Mouse (Mus musculus): ENCODE results near the gene Tardbp. TPM values are rescaled to one million over a fixed set of nuclear protein-coding genes. Genes with fewer than 3 reads are reported as not detected.
A peak's percentile ranks its signal among the peaks of the same experiment; 100 is the strongest.

Tardbp gene
- polyA plus RNA-seq, 1 experiment from 2014 or later: 337 TPM

DNA sequence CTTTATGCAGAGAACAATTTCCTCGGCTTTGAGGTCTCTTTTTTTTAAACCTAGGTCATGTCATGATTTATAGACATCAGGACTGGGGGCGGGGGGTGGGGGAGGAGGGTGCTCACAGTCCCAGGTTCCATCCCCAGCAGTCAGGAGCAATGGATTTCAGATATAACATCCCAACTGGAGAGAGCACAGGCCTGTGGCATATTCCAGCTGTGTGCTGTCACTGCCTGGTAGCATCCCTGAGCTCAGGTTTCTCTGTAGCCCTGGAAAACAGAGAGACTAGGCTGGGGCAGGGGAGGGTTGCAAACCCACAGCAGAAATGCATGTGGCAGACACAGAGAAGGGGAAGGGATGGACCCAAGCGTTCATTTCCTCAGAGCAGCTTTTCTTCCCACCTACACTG is 33.4 kb upstream of the Tardbp start:
- no peak overlapping the region for H3K9ac ChIP-seq (replicated peaks; ENCODE audit: low read length)
- peak; percentile 75; the same call in 1 of the 2 replicates for ATAC-seq (ENCODE audit: low FRiP score, low TSS enrichment)
- H3K4me1 ChIP-seq (ENCODE audit: insufficient read depth, low read length): peaks cover 12% of the 10 kb centered on the region; the same call in 1 of the 2 replicates
- WGBS: 11% methylated on average over 3 of the region's 3 CpGs
- H3K27me3 ChIP-seq (ENCODE audit: insufficient read depth, low read length): no peaks in the 10 kb centered on the region
- no peaks in the 10 kb centered on the region for H3K9me3 ChIP-seq (ENCODE audit: low read length)
- H3K36me3 ChIP-seq (ENCODE audit: insufficient read depth, low read length): no peaks in the 10 kb centered on the region
- no peak overlapping the region for H3K4me3 ChIP-seq (ENCODE audit: low read length)
- H3K4me2 ChIP-seq (replicated peaks; ENCODE audit: low read depth, low read length): no peak overlapping the region
- 0 out of 2 replicates have a peak overlapping the region, but pooled peaks have one; percentile 4 for H3K27ac ChIP-seq (ENCODE audit: low read length)

DNA sequence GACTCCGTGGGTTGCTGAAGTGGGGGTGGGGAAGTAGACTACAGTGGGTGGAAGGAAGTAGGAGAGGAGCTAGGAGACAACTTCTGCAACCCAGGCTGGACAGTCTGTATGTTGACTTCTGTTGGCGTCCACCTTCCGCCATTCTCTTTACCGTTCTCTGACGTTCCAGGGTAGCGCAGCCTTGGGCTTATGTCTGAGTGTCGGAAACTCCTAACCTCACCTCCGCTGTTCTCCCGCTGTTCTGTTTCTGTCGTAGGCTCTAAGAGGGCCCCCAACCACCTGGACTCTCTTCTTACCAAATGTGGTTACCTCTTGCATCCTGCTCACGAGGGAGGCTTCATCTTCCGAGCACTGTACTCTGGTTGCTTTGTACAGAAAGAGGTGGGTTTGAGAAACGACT is 31.0 kb upstream of the Tardbp start:
- Histone ChIP-seq H3K27ac (ENCODE audit: low read length) (no peak overlapping the region), H3K9ac (replicated peaks; ENCODE audit: low read length) (no peak overlapping the region), H3K27me3 (ENCODE audit: insufficient read depth, low read length) (no peaks in the 10 kb centered on the region), H3K4me3 (ENCODE audit: low read length) (no peak overlapping the region), H3K36me3 (ENCODE audit: insufficient read depth, low read length) (no peaks in the 10 kb centered on the region), H3K9me3 (ENCODE audit: low read length) (no peaks in the 10 kb centered on the region), H3K4me1 (ENCODE audit: insufficient read depth, low read length) (peaks cover 12% of the 10 kb centered on the region; the same call in 1 of the 2 replicates), H3K4me2 (replicated peaks; ENCODE audit: low read depth, low read length) (no peak overlapping the region)
- no peak for ATAC-seq (ENCODE audit: low FRiP score, low TSS enrichment)
- 80% methylated on average over 13 of the region's 13 CpGs for WGBS

DNA sequence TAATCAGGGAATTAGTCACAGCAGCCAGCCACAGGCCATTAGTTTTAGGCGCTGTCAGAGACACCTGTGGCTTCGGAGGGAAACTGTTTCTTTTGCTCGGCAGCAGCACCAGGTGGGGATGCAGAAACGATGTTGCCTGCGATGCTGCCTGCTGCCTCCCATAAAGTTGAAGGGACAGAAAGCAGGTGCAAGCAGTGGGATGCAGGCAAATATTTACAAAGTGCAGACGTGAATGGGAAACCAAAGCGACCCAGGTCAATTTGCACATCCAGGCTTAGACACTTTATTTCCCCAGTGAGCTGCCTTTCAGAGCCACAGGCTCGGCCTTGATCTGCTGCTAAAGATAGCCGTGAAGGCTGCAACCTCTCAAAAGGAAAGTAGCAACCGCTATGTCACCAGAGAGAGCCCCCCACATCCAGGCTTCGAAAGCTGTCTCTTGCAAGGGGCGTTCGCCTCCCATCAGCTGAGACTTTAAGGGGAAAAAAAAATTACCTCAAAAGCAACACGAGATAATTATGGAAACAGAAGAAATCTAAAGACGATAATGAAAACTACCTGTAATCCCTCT is 30.0 kb upstream of the Tardbp start:
- Histone ChIP-seq H3K27ac (ENCODE audit: low read length) (no peak overlapping the region), H3K4me2 (replicated peaks; ENCODE audit: low read depth, low read length) (no peak overlapping the region)
- WGBS: 31% methylated on average over 15 of the region's 15 CpGs

DNA sequence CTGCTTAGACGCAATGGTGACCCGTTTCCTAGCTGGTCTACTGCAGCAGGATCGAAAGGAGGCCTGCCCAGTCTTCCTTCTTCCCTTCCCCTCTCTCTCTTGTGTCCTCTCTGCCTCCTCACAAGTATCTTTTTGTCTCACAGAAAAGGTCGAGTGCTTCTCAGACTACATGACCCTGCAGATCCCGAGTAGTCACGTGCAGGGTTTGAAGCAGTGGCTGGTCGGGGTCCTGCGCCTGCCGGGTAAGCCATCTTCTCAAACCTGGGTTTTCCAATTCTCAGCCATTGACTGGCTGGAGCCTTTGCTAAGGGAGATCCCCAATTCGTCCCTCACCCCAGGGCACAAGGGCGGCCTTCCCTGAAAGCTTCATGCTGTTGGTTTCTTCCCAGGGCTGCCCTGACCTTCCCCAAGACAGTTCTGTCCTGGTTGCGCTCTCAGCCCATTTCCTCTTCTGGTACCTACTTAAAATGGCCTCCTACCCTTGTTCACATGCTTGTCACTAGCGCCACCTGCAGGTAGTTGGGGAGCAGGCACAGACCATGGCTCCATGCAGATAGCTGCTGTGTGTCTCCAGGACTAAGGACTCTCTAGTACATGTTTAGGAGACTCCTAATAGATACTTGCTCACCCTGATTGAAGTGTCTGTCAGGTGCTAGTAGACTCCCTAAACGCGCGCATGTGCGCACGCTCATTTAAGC is 28.0 kb upstream of the Tardbp start:
- 84% methylated on average over 18 of the region's 18 CpGs for WGBS
- no peak overlapping the region for H3K9ac ChIP-seq (replicated peaks; ENCODE audit: low read length)
- no peaks in the 10 kb centered on the region for H3K27me3 ChIP-seq (ENCODE audit: insufficient read depth, low read length)

More for the DNA sequence above, 30.0 kb upstream of the Tardbp start:
- Histone ChIP-seq H3K9me3 (ENCODE audit: low read length) (no peaks in the 10 kb centered on the region), H3K4me3 (ENCODE audit: low read length) (no peak overlapping the region), H3K27me3 (ENCODE audit: insufficient read depth, low read length) (no peaks in the 10 kb centered on the region), H3K36me3 (ENCODE audit: insufficient read depth, low read length) (no peaks in the 10 kb centered on the region), H3K9ac (replicated peaks; ENCODE audit: low read length) (no peak overlapping the region), H3K4me1 (ENCODE audit: insufficient read depth, low read length) (0 out of 2 replicates have a peak, but pooled peaks cover 6% of the 10 kb centered on the region)
- ATAC-seq (ENCODE audit: low FRiP score, low TSS enrichment): no peak

DNA sequence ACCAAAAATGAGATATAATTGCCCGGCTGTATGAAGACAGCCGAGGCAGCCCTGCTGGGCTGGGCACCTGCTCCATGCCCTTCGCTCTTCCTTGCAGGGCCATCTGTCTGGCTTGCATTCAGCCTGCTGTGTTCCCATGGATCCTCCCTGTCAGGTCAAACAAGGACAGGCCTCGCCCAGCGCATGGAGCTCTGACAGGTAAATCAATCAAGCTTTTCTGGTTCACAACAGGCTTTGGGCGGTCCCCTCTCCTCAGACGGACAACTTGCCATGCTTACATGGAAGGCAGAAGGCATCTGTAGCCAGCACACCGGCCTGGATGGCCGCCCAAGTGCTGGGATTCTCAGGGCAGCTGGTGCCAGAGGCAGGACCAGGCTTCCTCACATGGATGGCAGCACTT is 24.2 kb upstream of the Tardbp start:
- no peaks in the 10 kb centered on the region for H3K4me1 ChIP-seq (ENCODE audit: insufficient read depth, low read length)
- H3K27ac ChIP-seq (ENCODE audit: low read length): no peak overlapping the region
- H3K4me2 ChIP-seq (replicated peaks; ENCODE audit: low read depth, low read length): no peak overlapping the region
- no peak overlapping the region for H3K4me3 ChIP-seq (ENCODE audit: low read length)
- ATAC-seq (ENCODE audit: low FRiP score, low TSS enrichment): no peak
- H3K36me3 ChIP-seq (ENCODE audit: insufficient read depth, low read length): no peaks in the 10 kb centered on the region
- no peaks in the 10 kb centered on the region for H3K27me3 ChIP-seq (ENCODE audit: insufficient read depth, low read length)
- WGBS: 67% methylated on average over 9 of the region's 9 CpGs
- no peak overlapping the region for H3K9ac ChIP-seq (replicated peaks; ENCODE audit: low read length)
- H3K9me3 ChIP-seq (ENCODE audit: low read length): no peaks in the 10 kb centered on the region

More for the DNA sequence above, 28.0 kb upstream of the Tardbp start:
- Histone ChIP-seq H3K27ac (ENCODE audit: low read length) (no peak overlapping the region), H3K9me3 (ENCODE audit: low read length) (no peaks in the 10 kb centered on the region), H3K36me3 (ENCODE audit: insufficient read depth, low read length) (no peaks in the 10 kb centered on the region), H3K4me3 (ENCODE audit: low read length) (no peak overlapping the region), H3K4me2 (replicated peaks; ENCODE audit: low read depth, low read length) (no peak overlapping the region), H3K4me1 (ENCODE audit: insufficient read depth, low read length) (no peaks in the 10 kb centered on the region)
- peak; percentile 12; the same call in 1 of the 2 replicates for ATAC-seq (ENCODE audit: low FRiP score, low TSS enrichment)

DNA sequence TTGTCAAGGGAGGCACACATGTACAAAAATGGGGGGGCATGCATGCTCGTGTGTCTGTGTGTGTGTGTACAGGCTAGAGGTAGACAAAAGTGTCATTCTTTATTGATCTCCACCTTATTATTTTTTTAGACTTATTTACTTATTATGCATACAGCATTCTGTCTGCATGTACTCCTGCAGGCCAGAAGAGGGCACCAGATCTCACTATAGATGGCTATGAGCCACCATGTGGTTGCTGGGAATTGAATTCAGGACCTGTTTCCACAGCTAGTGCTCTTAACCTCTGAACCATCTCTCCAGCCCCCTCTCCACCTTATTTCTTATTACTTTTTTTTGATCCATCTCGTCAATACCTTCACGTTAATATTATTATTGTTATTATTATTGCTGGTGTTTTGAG is 22.5 kb upstream of the Tardbp start:
- ATAC-seq (ENCODE audit: low FRiP score, low TSS enrichment): no peak
- H3K4me2 ChIP-seq (replicated peaks; ENCODE audit: low read depth, low read length): no peak overlapping the region
- H3K36me3 ChIP-seq (ENCODE audit: insufficient read depth, low read length): no peaks in the 10 kb centered on the region
- H3K27ac ChIP-seq (ENCODE audit: low read length): no peak overlapping the region
- no peak overlapping the region for H3K4me3 ChIP-seq (ENCODE audit: low read length)
- no peaks in the 10 kb centered on the region for H3K4me1 ChIP-seq (ENCODE audit: insufficient read depth, low read length)
- no peaks in the 10 kb centered on the region for H3K9me3 ChIP-seq (ENCODE audit: low read length)
- no peaks in the 10 kb centered on the region for H3K27me3 ChIP-seq (ENCODE audit: insufficient read depth, low read length)
- H3K9ac ChIP-seq (replicated peaks; ENCODE audit: low read length): no peak overlapping the region
- WGBS: 71% methylated on average over 3 of the region's 3 CpGs

DNA sequence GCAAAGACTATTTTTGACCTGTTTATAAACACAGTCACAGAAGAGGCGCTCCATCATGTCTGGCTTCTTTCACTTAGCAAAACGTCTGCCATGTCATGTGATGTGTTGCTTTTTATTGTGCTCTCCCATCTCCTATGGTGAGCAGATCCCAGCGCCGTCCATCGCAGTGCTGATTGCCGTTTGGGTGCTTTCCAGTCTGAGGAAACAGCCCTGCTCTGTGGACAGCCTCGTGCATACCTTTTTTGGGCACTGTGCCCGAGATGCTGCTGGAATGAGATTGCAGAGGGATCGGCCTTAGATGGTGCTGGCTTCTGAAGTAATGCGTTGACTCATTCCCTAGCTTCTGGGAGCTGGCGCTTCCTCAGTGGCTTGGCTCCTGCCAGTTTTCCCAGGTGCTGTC is 19.8 kb upstream of the Tardbp start:
- no peak for ATAC-seq (ENCODE audit: low FRiP score, low TSS enrichment)

DNA sequence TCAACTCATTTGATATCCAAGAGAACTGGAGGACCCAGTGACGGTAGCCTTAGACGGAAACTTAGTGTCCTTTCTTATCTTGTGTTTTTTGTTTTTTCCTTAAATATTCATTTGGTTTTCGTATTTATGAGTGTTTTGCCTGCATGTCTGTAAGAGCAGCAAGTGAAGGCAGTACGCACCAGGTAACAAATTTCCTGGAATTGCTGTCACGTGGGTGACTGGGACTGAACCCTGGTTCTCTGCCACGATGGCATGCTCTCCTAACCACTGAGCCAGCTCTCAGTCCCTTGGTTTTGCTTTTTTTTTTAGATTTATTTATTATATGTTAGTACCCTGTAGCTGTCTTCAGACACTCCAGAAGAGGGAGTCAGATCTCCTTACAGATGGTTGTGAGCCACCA is 18.1 kb upstream of the Tardbp start:
- H3K4me2 ChIP-seq (replicated peaks; ENCODE audit: low read depth, low read length): no peak overlapping the region
- no peaks in the 10 kb centered on the region for H3K9me3 ChIP-seq (ENCODE audit: low read length)
- no peak for ATAC-seq (ENCODE audit: low FRiP score, low TSS enrichment)
- no peaks in the 10 kb centered on the region for H3K27me3 ChIP-seq (ENCODE audit: insufficient read depth, low read length)
- no peak overlapping the region for H3K9ac ChIP-seq (replicated peaks; ENCODE audit: low read length)
- H3K27ac ChIP-seq (ENCODE audit: low read length): no peak overlapping the region
- 86% methylated on average over 6 of the region's 6 CpGs for WGBS
- H3K4me3 ChIP-seq (ENCODE audit: low read length): no peak overlapping the region
- peaks cover 11% of the 10 kb centered on the region for H3K4me1 ChIP-seq (ENCODE audit: insufficient read depth, low read length)
- no peaks in the 10 kb centered on the region for H3K36me3 ChIP-seq (ENCODE audit: insufficient read depth, low read length)

More for the DNA sequence above, 19.8 kb upstream of the Tardbp start:
- Histone ChIP-seq H3K9me3 (ENCODE audit: low read length) (no peaks in the 10 kb centered on the region), H3K27ac (ENCODE audit: low read length) (no peak overlapping the region), H3K4me3 (ENCODE audit: low read length) (no peak overlapping the region), H3K4me1 (ENCODE audit: insufficient read depth, low read length) (peaks cover 8% of the 10 kb centered on the region), H3K9ac (replicated peaks; ENCODE audit: low read length) (no peak overlapping the region), H3K27me3 (ENCODE audit: insufficient read depth, low read length) (no peaks in the 10 kb centered on the region), H3K4me2 (replicated peaks; ENCODE audit: low read depth, low read length) (no peak overlapping the region), H3K36me3 (ENCODE audit: insufficient read depth, low read length) (no peaks in the 10 kb centered on the region)
- 64% methylated on average over 11 of the region's 11 CpGs for WGBS

DNA sequence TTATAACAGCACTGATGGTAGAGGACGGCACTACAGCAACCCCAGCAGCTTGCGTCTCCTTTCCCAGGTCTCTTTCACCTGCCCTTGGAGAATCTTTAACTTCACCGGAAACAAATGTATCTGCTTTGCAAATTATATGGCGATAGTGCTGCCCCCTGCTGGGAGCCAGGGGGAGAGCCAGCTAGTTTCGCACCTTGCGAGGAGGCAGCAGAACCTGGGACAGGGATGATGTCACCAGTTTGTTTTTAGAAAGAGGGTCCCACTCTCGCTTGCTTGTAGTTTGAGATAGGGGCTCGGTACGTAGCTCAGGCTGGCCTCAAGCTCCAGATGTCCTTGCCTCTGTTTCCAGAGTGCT is 17.3 kb upstream of the Tardbp start:
- no peaks in the 10 kb centered on the region for H3K36me3 ChIP-seq (ENCODE audit: insufficient read depth, low read length)
- peak overlapping the region; percentile 23 for H3K9ac ChIP-seq (replicated peaks; ENCODE audit: low read length)
- peaks cover 11% of the 10 kb centered on the region for H3K4me1 ChIP-seq (ENCODE audit: insufficient read depth, low read length)
- peak overlapping the region; percentile 27 for H3K27ac ChIP-seq (ENCODE audit: low read length)
- no peaks in the 10 kb centered on the region for H3K27me3 ChIP-seq (ENCODE audit: insufficient read depth, low read length)
- 0 out of 2 replicates have a peak overlapping the region, but pooled peaks have one; percentile 9 for H3K4me3 ChIP-seq (ENCODE audit: low read length)
- ATAC-seq (ENCODE audit: low FRiP score, low TSS enrichment): peak; percentile 16; the same call in 1 of the 2 replicates
- H3K9me3 ChIP-seq (ENCODE audit: low read length): no peaks in the 10 kb centered on the region
- 8% methylated on average over 9 of the region's 9 CpGs for WGBS
- H3K4me2 ChIP-seq (replicated peaks; ENCODE audit: low read depth, low read length): peak overlapping the region; percentile 45

Measured in kidney, embryonic 16.5 days (tissue).